Mouse (Mus musculus) liver (tissue): ENCODE results near the gene Rpl18a.
A peak's percentile ranks its signal among the peaks of the same experiment; 100 is the strongest.

Experiments used
- DNase-seq: peaks from one replicate; pipeline ENCODE4 v3.0.0-alpha.2; 2020; ENCODE audit warnings: mixed read lengths

Rpl18a gene

DNA sequence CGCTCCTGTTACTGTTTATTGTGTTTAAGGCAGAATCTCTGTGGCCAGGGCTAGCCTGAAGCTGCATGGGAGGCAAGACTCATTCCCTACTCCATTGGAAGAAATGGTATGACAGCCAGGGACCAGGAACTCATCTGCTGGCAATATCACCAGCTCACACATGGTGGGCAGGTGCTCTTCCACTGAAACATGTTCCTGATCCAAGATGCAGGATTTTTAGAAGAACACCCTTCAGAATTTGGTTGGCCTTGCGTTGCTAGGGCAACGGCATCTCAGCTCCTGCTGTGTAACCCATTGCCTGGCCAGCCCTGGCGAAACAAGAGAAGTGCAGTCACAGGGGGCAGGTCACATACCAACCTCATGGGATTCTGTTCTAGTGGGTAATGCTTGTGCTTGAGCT is 17.7 kb downstream of the Rpl18a start:
- no peak for DNase-seq

GRCm38 (mm10) chr8:70878178-70878577 is 19.0 kb downstream of the Rpl18a start:
- no peak for DNase-seq

GRCm38 (mm10) chr8:70876382-70876781 is 20.8 kb downstream of the Rpl18a start:
- no peak for DNase-seq

DNA sequence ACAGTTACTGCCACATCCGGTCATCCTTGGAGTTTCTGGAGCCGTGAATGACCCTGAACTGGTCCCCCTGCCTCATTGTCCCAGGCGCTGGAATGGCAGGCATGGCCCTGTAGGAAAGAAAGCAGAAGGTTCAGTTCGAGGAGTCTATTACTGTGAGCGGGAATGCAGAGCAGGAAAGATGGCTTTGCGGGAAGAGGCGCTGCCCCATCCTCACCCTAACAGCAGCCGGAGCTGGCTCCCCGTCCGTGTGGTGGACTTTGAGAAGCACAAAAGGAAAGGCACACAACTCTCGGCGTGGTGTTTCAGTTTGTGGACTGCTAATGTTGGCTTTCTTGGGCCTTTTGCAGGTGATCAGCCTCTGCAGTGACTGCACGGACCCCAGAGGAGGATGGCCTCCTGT is 22.8 kb downstream of the Rpl18a start:
- no peak for DNase-seq

DNA sequence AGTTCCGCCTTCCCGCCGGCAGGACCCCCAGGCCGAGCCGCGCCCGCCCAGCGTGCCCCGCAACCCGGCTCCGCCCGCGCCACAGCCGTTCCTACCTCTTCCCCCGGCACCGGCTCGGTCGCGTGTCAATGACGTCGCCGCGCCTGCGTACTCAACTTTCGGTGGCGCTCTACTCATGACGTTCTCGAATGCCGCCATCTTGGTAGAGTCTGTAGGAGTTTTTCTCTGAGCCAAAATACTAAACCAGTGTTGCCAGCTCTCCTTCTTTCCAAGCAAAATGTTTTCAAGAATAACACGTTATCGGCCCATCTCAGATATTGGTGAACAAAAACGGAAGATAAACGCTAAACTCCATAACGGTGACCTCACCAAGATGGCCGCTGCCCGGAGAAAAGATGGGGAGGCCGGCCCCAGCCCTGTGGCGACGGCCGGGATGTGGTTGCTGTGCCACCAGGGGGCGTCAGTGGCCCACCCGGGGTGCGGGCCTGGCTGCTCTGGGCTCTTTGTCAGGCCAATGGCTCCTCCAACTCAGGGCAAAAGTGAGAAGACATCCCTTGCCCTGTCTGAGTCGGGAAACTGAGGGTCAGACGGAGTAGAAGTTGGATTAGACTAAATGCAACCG is 23.7 kb downstream of the Rpl18a start, which contains the start of gene Ccdc124:
Gene Ccdc124 (minus strand): TSS at position 572 of the 622 bp plus-strand sequence.
- DNase-seq, result peak; percentile 95

GRCm38 (mm10) chr8:70872643-70873363 is 24.4 kb downstream of the Rpl18a start:
- DNase-seq, result no peak

DNA sequence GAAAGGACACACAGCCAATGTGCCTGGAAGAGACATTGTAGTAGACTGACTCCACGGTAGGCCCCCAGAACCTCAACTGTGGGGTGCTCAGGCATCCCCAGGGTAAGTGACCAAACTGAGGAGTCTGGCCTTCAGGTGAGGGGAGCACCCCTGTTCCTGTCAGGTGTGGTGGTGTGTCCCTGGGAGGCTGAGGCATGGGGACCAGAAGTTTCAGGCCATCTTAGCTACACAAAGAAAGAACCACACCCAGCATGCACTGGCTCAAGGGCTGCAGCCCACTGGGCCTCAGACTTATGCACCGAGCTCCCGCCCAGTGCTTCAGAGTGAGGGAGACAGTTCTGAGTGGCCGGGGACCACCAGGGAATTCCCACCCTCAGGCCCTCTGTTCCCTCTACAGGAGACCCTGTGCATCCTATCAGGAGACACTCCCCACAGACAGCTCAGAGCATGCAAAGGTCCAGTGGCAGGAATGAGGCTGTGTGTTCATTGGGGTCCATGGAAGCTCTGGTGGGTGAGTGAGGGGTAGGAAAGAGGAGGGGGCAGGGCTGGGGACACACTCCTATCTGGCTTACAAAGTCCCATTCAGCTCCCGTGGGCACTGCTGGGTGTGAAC is 25.9 kb downstream of the Rpl18a start:
- DNase-seq, result no peak

GRCm38 (mm10) chr8:70869601-70870041 is 27.6 kb downstream of the Rpl18a start:
- DNase-seq, result peak; percentile 81

- DNase-seq, result no peak
Measured at GRCm38 (mm10) chr8:70869199-70869571, 28.0 kb downstream of the Rpl18a start.

DNA sequence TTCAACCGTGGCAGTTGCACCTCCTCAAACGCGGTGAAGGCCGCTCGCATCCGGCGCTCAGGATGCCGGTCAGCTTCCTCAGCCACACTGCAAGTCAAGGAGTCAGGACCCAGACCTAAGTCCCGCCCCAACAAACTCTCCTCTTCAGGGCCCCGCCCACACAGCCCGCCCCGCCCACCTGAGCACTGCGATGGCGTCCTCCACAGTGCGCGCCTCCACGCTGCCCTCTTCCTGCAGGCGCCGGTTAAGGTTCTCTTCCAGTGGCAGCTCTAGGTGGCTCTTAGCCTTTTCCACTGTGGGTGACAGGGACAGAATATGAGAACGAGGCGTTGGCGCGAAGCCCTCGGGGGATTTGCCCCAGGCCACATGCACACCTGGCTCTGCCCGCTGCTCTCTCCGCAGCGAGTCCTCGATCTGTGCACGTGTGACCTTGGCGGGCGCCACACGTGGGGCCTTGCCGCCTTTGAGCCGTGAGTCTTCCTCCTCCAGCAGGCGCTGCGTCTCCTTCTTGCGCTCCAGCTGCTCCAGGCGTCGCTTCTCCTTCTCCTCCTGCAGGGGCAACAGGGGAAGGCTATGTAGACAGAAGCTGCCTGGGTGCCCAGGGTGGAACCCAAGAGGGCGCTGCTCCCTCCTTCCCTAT is 28.5 kb downstream of the Rpl18a start:
- DNase-seq, result peak; percentile 89

DNA sequence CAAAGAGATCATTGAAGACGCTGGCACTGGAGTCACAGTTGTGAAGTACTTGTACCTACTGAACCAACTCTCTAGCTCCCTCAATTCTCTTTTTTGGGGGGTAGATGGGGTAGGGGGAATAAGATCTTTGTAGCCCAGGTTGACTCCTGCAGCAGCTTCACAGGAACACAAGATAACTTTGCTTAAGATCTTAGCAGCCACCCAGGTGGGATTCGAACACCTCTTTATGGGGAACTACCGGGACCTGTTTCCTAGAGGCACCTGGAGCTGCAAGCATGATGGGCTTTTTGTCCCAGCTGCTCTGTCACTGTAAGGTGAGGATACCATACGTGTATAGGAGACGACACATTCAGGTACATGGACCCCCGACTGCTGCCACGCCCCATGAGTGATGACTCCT is 30.6 kb downstream of the Rpl18a start:
- no peak for DNase-seq

DNA sequence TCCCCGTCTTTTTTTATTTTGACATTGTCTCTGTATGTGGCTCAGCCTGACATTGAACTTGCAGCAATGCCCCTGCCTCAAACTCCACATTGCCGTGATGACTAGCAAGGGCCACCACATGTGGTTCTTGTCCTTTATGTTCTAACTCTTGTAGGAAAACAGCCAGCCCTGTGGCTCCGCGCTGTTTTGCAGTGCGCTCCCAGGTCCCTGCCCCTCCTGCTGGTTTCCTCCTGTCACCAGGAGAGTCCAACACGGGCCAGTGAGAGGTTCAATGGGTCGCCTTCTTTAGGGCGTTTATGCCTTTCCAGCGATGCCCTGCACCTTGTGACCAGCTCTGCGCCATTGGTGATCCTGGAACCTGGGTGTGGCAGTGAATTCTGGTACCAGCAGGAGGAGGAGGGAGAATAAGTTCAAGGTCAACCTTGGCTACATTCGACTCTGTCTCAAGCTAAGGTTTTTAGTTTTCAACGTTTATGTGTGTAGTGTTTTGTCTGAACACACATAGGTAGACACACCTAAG is 31.2 kb downstream of the Rpl18a start:
- DNase-seq, result peak; percentile 32

DNA sequence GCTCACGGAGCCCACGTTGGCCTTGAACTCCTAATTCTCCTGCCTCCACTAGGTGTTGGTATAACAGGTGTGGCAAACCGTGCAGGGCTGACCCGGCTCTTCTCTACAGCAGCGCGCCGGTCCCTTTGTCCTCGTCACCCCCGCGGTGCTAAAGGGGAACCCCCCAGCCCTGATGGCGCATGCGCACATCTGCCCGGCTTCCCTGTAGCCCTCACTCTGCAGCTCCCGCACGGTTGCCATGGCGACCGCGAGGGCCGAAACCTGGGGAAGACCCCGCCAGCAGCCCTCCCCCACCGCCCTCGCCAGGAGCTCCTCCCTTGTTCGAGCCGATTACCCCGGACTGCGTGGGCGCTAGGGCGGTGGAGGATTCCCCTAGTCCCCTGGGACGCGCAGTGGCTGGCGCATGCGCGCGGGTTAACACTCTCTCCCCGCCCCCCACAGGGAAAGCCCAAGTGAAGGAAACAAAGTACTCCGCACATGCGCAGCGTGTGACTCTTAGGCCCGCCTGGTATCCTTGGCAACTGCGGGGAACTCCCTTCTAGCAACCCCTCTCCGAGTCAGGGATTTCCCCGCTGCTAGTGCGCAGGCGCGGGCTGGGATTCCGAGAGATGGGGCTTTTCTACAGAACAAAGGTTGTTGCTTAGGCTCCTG is 31.7 kb downstream of the Rpl18a start:
- DNase-seq, result peak; percentile 98

DNA sequence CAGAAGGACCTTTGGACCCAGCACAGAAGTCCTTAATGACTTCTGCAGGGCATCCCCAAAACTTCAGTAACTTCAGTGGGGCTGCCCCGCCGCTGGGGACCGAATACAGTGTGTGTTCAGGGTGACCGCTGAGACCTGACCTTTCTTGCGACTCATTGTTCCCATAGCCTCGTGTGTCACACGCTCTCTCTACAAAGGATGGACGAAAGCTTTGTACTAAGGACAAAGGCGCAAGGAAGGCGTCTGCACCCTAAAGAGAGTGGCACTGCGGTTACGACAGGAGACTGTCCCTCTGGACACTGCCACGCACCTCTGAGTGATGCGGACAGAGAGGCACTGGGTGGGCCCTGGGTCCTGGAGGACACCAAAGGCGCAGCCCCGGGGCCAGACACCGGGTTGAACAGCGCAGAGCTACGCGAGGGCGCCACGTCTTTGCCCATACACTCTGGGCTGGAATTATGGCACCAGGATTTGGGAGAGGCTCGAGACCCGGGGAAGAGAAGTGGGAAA is 32.4 kb downstream of the Rpl18a start:
- DNase-seq, result peak; percentile 8

DNA sequence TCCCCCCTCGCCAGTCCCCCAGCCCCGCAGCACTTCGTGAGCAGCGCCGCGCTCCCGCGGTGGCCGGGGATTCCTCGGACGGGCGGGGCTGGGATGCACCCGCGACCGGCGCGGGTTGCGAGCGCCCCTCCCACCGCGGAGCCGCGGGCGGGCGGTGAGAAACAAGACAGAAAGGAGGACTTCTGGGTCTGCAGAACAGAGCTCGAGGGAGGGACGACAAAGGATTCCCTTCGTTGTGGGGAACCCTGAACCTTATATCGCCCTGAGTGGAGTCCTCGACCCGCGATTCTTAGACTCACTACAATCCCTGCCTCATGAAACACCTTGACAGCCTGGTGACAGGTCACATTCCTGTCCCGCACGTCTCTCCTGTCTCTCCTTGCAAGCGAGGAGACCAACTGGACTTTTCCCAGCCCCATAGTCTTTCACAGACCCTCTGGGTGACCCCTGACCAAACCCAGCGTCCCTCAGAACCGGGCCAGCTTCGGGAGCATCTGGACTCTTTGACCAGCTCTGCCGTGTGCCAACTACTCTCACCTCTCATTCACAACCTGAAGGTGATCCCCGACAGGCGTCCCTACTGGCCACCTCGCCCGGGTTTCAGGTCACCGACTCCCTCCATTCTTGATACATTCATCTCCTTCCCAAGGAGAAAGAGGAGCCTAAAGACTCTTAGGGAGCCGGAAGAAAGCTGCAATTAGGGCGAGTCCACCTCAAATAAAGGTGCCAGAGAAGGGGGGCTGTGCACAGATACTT is 33.1 kb downstream of the Rpl18a start:
- DNase-seq, result peak; percentile 34

DNA sequence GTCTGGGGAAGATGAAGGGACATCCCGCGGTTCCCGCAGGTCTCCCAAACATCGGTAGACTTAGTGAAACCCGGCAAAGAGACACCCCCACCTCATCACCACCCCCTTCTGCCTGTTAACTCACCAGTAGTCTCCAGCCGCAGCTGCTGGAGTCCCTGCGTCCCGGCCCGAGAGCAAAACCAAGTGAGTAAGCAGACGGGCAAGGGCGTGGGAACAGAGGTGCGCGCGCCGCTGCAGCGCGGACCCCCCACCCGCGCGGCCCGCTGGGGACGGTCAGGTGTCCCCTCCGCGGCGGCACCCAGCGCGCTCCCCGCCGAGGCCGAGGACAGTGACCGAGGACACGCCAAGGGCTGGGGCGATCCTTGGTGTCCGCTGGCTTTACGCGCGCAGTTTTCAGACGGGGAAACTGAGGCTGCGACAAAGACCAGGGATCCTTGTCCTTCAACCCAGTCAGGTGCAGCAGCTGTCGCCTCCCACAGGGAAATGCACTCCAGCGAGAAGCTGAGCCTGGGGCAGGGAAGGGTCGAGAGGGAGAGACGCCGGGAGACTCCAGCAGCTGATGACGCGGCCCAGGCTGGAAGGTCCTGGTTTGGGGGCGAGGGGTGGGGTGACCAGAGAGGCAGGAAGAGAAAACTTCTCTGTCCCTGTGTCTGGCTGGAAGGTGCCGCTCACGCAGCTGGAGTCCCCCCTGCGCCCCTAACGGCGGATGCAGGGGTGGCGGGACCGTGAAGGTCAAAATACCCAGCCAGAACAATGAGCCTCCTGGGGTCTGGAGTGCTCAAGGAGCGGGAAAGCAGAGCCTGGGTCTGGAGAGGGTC is 34.2 kb downstream of the Rpl18a start, which contains the start of gene Kcnn1:
Gene Kcnn1 (minus strand): TSS at position 435 of the 818 bp plus-strand sequence.
- peak; percentile 4 for DNase-seq

DNA sequence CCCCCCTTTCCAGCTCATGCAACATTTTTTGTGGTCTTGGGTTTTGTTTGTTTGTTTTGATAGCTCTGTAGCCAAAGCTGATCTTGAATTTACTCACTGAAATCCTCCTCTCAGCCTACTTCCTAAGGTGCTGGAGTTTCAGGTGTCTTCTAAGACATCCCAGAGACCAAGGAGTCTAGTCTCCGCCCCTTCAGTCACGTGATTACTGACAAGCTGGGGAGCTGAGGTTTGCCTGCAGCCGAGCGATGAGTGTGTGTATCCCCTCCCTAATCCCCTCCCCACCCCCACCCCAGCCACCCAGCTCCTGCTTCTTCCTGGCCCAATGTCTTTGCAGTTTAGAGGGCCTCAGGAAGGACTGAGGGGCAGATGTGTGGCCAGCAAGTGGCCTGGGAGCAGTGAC is 39.7 kb downstream of the Rpl18a start:
- DNase-seq, result no peak

GRCm38 (mm10) chr8:70856541-70857197 is 40.5 kb downstream of the Rpl18a start:
- DNase-seq, result peak; percentile 84

GRCm38 (mm10) chr8:70856028-70856427 is 41.2 kb downstream of the Rpl18a start:
- DNase-seq, result no peak

GRCm38 (mm10) chr8:70853863-70854262 is 43.3 kb downstream of the Rpl18a start:
- DNase-seq, result no peak
